Mouse (Mus musculus) WW6 (cell line): ENCODE measurements around the gene Zfp281.

Experiments used
- DNase-seq: peaks from one replicate; pipeline ENCODE4 v3.0.0-alpha.2; 2013; ENCODE audit warnings: low read depth, low spot score

Gene Zfp281

DNA sequence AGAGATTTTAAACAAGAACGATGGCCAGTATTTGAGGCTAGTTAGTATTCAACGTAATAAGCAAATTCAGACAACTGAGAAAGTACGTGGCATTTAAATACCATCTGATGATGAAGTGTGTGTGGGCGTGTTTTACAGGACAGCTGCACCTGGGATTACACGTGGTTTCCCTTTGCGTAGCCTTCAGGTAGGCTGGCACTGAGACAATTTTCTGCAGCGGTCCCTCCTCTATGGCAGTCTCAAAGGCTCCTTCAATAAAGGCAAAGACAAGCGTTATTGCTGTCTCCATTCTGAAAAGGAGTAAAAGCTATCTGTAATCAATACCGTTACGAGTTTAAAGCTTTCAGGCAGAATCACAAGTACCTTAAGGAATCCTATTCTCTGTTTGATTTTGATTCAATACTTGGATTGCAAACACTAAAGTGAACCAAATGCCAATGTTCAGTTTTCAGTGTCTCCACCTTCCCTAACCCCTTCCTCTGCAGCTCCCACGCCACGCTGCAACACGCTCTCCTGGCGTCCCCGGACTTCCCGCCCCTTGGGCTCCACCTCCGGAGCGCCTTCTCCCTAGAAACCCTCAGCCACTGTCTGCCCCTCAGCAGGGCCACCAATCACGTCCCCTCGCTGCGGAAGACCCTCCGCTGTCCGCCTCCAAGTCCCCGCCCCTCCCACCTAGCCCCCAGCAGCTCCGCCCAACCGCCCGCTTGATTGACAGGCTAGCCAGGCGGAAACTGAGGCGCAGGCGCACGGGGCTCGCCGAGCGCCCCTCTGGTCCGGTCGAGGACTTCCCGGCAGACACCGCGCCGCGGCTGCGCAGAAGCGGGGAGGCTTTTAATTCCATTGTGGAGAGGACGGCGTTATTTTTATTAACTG, at the start of gene Zfp281:
TSS of gene Zfp281 (plus strand) at position 756 of the 873 bp plus-strand sequence.
- DNase-seq = peak; percentile 96

DNA sequence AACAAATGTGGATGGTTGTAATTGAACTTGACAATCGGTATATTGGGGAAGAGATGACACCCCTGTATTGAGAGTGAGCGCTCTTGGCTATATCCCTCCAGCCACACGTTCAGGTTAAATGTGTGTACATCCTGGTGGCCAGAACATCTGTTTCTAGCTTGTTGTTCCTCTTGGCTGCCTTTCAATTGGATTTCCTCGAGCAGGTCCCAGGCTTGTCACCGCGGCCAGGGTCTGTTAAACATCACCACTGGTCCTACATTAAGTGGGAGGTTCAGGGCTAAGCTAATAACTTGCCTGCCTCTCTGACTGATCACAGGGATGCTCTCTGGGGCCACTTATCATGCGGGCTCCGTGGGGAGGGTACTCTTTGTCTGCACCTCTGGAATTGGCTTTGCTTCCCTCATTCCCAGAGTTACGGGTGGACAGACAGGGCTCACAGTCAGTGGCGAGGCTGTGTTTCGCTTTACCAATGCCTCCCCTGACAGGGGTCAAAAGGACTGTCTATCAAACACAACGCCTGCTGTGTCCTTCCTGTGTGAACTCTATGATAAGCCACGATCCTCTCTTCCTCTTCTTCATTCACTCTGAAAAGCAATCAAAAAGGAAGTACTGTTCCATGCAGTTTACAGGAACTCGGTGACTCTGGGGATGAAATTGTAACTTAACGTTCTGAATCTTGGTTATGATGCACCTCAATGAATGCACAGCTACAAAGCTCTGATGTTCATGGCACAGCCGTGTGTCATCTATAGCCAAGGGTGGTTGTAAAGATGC, 46.6 kb upstream of the Zfp281 start:
- DNase-seq = no peak

DNA sequence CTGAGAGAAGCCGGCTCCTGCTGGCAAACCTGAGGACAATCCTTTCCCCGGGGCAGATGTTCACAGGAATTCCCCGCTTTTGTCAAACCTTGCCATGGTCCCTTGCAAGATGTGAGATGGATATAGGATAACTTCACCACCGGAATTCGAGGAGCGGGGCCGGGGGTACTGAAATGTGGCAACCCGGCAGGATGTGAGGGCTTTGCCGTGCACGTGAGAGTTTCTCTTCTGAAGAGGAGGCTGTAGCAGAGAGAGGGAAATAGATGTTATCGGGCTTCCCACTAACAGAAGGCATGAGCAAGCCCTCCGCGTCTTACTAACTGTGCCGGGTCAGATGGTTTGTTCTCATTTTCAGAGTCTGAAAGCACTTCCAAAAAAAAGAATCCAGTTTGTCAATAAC, 45.3 kb upstream of the Zfp281 start:
- DNase-seq = no peak

GRCm38 (mm10) chr1:136580266-136580665, 44.4 kb upstream of the Zfp281 start:
- no peak for DNase-seq

DNA sequence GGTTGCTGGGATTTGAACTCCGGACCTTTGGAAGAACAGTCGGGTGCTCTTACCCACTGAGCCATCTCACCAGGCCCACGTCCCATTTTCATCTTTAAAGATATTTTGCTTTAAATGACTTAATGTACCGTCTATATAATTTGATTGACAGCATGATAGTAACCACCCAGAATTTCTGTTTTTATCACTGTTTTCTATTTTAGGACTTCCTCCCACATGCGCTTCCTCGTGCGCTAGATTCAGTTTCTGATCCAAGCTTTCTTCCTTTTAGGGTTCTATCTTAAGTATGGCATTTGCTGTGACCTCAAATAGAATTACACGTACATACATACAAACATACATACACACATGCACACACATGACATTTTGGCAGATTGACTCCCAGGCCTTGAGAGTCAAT, 42.9 kb upstream of the Zfp281 start:
- no peak for DNase-seq

- no peak for DNase-seq
Measured at GRCm38 (mm10) chr1:136587761-136588405, 36.8 kb upstream of the Zfp281 start.

GRCm38 (mm10) chr1:136588908-136589307, 35.8 kb upstream of the Zfp281 start:
- no peak for DNase-seq

DNA sequence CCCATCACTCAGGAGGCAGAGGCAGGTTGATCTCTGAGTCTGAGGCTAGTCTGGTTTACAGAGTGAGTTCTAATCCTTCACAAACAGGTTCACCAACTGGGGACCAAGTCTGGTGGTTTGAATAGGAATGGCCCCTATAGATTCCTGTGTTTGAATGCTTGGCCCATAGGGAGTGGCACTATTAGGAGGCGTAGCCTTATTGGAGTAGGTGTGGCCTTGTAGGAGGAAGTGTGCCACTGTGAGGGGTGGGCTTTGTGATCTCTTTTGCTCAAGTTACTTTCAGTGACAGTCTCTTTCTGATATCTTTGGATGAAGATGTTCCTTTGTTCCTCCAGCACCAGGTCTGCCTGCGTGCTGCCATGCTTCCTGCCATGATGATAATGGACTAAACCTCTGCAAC, 32.0 kb upstream of the Zfp281 start:
- no peak for DNase-seq

DNA sequence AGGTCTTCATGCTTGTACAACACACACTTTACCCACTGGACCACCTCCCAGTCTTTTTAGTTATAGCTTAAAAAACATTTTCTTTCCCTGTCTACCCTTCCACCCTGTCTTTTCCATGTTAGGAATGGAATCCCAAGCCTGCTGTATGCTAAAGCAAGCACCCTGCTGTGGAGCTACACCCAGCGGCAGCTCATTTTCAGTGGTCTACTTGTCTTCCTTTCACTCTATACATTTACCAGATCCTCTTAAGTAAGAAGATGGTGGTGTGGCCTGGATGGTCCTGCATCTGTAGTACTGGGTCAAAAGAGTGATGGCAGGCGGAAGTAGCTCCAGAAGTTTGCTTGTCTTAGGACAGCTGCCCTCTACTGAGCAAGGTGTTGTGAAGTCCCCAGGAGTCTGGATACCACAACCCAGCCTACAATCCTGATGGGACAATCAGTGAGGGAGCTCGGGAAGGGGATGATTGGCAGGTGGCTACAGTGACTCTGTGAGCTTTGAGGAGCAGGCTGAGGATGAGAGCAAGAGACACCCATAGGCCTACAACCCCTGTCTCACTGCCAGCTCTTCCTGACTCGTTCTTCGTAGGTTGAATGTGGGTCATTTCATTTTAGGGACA, 30.4 kb upstream of the Zfp281 start:
- DNase-seq = no peak

- DNase-seq = no peak
Measured at GRCm38 (mm10) chr1:136596821-136597220, 27.9 kb upstream of the Zfp281 start.

- DNase-seq = no peak
Measured at GRCm38 (mm10) chr1:136598286-136598685, 26.4 kb upstream of the Zfp281 start.

DNA sequence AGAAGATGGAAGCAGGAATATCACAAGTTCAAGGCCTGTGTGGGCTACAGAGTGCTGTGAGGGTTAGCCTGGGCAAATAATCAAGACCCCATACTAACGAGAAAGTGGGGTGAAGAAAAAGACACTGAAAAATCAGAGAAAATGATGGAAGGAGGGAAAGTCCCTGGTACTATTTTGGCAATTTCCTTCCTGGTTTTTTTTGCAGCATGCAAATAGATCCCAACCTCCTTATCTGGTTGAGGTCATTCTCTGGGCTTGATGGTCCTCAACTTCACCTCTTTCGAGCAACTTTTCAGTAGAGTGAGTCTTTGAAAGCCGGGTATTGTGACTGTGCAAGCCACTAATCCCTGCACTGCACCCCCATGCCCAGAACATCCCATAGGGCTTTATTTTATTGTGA, 24.6 kb upstream of the Zfp281 start:
- DNase-seq = no peak

DNA sequence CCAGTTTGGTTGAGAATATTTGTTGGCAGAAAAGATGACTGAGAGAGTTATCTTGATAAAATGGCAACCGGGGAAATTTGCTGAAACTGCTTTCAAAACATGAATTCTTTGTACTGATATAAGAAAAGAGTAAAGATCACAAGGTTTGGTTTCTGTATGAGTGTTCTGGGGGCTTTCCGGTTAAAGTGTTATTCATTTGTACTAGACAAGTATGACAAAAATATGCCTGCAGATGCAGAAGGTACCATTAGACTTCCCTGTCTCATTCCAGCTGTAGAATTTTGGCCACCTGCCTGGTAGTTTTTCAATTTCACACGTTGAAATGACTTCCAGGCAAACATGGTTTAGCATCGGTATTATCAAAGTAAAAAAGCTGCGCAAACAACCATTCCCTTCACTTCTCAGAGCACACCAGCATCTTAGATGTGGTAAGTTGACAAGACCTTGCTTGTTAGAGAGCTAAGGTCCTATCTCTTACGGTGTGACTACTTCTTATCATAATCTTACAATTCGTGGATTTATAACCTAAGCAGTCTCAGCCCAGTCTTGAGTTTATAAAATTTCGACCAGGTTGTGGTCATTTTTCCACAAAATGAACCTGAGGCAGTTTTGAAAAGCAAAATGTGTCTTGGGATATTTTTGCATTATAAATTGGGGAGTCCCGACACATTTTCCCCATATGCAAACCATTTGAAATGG, 23.9 kb upstream of the Zfp281 start:
- no peak for DNase-seq

GRCm38 (mm10) chr1:136601346-136601888, 23.3 kb upstream of the Zfp281 start:
- no peak for DNase-seq

GRCm38 (mm10) chr1:136602303-136602702, 22.4 kb upstream of the Zfp281 start:
- DNase-seq = no peak

DNA sequence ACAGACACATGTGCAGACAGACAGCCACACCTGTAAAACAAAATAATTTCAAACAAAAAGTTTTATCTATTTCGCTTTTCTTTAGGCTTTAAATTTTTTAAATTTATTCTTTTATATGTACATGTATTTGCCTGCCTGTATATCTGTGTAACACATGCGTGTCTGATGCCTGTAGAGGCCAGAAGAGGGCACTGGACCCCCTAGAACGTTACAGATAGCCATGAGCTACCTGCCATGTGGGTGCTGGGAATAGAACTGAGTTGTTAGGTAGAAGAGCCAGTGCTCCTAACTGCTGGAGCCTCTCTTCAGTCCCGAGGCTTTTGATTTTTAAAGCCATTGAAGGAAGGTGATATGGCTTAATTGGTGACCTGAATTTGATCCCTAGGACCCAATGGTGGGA, 20.5 kb upstream of the Zfp281 start:
- no peak for DNase-seq

- DNase-seq = no peak
Measured at GRCm38 (mm10) chr1:136605790-136606189, 18.9 kb upstream of the Zfp281 start.

GRCm38 (mm10) chr1:136606278-136606677, 18.4 kb upstream of the Zfp281 start:
- no peak for DNase-seq

- no peak for DNase-seq
Measured at GRCm38 (mm10) chr1:136608339-136609261, 16.1 kb upstream of the Zfp281 start.

DNA sequence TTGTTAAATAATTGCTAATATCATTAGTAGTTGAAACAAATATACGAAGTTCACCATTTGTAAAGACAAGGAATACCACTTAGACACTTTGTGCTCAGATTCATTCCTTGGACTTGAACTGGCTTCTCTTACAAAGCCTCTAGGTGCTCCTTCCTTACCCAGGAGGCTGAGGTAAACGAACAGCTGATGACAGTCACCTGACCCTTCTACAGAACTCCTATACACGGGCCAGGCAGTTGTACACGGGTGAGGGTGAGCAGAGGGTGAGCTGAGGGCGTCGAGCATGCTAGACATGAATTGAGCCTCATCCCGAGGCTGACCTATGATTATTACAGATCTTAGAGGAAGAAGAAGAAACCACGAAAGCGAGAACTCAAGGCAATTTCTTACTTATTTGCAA, 12.9 kb upstream of the Zfp281 start:
- DNase-seq = no peak
